Mouse (Mus musculus) ZHBTc4 (cell line): ENCODE measurements around the gene E030018B13Rik.
A peak's percentile ranks its signal among the peaks of the same experiment; 100 is the strongest.

Experiments used
- DNase-seq: peaks from one replicate; pipeline ENCODE4 v3.0.0-alpha.2; 2011; ENCODE audit warnings: low read depth, low spot score

The E030018B13Rik gene

DNA sequence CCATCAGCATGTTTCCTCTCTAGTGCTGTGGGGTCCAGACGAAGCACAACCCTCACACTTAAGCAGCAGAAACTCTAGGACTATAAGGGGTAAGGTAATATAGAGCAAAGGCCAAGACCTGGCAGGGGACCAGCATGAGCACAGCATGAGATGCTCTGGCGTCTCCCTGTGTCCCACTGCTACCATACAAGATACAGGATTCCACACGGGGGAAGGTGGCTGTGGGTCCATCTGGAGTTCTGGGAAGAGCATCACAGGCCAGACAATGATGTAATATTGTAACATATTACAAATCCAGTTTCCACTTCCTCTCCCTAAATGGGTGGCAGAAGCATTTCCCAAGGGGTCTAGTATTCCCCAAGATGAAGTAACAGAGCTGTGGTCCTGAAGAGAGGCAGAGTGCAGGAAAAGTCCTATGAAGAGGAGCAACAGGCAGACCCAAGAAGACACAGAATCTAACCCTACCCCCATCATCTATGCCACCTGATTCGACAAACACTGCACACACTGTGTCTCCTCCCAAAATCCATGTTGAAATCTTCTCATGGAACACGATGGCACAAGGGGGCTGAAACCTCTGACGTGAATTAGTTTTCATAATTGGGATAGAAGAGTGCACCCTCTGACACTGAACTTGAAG lies at the start of gene E030018B13Rik:
Gene E030018B13Rik (plus strand): TSS at position 590 of the 640 bp plus-strand sequence.
- no peak for DNase-seq

DNA sequence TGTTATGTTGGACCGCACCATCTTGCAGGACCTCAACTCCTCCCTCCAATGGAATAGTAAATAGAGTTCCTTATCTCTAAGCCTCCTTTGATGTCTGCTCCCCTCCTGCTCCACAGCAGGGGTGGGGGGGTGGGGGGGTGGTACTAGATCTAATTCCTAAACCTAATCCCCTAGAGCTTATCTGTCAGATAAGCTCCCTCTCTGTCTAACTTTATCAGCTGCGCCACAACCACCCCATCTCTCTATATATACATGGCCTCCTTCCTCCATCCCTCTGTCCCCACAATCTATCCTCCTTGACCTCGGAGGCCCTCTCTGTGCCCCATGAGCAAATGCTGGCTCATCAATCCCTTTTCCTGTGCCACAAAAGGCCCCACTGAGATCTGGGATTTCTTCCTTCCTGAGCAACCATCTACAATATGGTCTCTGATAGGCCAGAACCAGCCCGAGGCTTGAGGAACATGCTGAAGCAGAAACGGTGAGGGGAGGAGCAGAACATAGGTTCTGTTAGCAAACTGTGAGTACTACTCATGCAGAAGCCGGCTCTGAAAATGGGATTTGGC lies 48.2 kb upstream of the E030018B13Rik start:
- no peak for DNase-seq

DNA sequence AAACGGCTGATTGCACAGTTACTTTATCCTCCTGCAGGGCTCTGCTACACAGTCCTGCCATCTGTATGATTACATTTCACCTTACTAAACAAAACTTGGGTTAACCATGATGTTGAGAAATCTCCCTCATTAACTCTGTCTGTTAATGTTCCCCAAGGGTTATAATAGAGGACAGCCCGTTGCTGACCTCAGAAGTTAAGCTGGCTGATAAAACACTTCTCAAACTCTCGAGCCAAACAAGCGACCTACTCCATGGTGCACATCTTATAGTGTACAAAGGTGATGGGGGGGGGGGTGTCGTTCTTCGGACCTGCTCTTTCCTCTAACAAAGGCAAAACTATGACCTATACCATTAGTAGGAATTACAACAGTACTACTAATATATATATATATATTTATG lies 45.0 kb upstream of the E030018B13Rik start:
- DNase-seq = no peak

DNA sequence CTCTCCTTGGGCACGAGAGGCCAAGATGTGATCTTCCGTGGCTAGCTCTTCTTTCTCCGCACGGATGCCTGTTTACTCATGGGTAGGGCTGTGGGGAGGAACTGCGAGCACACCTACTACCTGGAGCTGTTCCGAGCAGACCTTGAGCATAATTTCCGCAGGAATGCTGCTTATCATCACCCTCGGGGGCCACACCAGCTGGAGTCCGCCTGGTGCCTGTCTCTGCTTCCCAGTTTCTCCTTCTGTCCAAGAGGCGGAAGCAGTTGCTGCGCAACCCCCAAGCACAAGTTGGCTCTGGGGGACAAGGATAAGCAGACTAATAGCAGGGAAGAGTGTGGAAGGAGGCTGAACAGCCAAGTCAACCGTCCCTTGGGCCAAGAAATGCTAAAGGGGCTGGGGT lies 42.8 kb upstream of the E030018B13Rik start:
- DNase-seq = peak; percentile 10

DNA sequence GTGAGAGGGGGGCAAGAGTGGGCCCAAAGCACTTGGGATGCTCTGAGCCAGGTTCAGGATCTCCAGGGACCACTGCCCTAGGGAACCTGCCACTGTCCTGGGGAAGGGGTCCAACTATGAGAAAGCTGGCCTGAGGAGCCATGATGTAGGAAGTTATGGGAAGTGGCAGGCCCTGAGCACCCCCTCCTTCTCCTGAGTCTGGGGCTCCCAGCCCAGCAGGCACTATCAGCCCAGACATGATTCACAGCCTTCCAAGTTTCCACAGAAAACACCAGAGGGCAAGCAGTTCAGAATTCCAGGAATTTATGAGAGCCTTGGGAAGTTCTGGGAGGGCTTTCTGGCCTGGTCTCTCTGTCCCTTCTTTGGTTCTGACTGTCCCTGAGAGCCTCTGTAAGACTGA lies 41.0 kb upstream of the E030018B13Rik start:
- no peak for DNase-seq

DNA sequence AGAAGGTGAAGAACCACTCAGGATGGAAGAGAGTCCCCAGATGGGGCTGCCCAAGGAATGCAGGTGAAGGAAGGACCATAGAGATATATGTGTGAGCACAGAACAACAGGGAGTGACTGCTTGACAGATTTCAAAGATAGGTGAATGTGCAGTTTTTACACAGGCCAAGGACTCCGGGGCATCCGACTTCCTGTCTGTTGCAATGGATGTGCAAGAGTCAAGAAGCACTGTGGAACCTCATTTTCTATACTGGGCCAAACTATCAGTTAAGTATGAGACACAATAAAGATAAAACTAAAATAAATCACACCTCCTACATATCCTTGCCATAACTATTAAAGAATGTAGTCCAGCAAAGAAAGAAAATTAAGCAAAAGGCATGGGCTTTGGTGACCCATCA lies 40.0 kb upstream of the E030018B13Rik start:
- DNase-seq = no peak

DNA sequence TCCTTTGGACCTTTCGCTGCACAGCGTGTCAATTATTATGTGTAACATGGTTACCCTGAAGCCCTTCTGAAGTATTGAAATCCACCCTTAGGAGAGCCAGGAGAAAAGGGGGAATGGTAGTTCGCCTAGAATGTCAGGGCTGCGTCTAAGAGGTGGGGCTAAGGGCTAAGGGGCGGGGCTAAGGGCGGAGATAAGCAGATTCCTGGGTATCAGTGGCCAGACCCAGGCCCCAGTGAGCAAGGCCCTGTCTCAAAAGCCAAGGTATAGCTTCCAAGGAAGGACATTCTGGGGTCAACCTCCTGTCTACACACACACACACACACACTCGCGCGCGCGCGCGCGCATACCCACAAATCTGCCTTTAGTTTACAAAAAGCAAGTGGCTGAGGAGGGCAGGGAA lies 39.0 kb upstream of the E030018B13Rik start:
- DNase-seq = peak; percentile 66

DNA sequence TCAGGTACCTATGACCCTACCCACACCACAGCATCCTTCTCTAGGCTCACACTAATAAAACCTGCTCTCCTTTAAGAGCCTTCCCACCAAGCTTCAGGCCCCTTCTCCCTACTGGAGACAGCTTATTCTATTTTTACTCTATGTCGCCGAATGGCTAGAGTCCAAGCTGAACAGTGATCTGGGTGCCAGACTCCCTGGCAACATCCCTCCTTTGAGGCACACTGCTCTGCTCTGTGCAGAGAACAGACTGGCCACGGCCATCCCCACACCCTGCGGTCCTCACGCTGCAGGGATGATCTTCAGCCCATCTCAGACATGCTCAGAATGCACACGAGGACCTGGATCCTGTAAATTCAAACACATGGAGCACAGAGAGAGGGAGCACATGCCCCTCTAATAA lies 37.1 kb upstream of the E030018B13Rik start:
- DNase-seq = no peak

DNA sequence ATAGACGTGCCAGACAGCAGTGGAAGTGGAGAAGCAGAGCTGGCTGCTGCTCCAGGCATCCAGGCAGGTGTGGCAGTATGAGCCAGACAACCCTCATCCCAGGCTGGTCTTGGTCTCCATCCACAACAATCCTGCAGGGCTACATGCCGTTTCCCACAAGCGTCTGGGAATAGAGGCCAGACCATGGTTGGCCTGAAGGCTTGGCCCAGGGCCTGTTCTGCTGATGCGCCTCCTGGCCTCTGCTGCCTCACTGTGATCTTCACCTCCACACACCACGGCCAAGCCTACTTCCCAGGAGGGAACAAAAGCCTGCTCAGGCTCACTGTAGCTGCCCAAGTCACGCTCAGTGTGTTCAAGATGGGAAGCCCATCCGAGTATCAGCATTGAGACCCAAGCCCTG lies 33.9 kb upstream of the E030018B13Rik start:
- no peak for DNase-seq

DNA sequence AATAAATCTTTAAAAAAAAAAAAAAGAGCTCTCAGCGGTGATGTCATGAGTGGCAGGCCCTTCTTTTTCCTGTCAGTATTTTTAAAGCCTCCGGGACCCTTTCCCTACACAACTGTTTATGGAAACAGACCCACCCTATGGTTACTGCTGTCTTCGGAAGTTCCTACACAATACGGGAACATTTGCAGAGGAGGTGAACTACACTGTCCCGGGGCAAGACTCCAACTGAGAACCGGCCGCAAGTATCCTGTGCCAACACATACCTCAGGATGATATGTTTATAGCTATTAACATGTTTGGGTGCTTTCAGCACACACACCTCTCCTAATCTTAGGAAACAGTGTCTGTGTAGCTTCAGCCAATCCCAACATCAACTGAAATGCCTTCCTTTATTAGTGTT lies 31.6 kb upstream of the E030018B13Rik start:
- no peak for DNase-seq

DNA sequence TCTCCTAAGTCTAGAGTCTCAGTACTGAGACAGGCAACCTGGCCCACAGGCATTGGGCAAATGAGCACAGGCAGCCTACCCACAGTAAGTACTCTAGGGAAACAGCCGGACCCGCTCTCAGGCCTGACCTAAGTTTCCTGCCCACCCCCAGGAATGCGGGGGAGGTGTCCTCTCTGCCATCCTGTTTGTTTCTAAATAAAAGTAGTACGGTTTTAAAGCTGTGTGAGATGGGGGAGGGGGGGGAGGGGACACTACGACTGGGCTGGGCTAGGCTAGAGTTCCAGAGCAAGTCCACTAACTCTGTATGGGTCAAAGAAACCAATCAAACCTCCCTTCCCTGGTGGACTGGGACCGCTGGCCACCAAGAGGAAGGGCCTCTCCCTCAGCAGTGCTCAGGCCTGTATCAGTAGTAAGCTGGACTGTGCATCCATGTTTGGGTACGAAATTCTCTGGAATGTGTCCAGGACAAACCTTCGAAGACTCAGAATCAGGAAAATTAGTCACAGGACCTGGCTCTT lies 29.6 kb upstream of the E030018B13Rik start:
- peak; percentile 29 for DNase-seq

DNA sequence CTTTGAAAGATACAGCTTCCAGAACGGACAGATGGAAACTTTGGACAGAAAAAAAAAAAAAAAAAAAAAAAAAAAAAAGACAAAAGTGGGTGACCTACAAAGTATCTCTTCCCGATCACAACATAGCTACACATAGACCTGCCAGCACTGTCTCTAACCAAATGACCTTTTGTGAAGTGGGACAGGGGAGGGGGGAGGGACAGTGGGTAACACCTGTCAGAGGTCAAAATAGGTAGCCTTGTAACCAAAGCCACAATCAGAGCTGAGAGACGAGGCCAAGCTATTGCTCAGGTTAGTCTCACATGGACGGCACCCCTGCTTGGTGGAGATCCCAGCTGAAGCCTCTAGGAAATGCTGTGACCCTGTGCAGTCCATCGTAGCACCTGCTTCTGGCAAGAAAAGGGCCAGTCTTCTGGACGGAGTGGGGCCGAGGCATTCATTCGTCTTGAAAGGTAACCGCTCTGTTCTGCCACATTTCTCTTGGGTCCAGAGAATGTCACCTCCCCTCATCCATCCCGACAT lies 29.0 kb upstream of the E030018B13Rik start:
- no peak for DNase-seq

DNA sequence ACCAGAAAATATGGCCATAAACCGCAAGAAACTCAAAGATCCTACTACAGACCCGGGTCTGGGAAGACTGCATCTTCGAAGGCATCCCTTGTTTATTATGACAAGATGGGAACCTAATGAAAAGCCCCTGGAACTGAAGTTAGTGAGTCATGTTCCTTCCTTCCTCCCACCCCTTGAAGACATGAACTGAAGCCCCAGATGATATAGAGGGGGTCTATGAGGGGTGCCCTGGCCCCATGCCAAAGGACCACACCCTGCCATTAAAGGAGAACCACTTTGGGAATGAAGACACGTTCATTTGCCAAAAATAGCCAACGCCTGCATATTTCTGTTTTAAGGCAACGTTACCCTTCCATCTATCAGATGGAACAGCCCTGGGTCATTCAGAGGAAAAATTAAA lies 28.0 kb upstream of the E030018B13Rik start:
- no peak for DNase-seq

DNA sequence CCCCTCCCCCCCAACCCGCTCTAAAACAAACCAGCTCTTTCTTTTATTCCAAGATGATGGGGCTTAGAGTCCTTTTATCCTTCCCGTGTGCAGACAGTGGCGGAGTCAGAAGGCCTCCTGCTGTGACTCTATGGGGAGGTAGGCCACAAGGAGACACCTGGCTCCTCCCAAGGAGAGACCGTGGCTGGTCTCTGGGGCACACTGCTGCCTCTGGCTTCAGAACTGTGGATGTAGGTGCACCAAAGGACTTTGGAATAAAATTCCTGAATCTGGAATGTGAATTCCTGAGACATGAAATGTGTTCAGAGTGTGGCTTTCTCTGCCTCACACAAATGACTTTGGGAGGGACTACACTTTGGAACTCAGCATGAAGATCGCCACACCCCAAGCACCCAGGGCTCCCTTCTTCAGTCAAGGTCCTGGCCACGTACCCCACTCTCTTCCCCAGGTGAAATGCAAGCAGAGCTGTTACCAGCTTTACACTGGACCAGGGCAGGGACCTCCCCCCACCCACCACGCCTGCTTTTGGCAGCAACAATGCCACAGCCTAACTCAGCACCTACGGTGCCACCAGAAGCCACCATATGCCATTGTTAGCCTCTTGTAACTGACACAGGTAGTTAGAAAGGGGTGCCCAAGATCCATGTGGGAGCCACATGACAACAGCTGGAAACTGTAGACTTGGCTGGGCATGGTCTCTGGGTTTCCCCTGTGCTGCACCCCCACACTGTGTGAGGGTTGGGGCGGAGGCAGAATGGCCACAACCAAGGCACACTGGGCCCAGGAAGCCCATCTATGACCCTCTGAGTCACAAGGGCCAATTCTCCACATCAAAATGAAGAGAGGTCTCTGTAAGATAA lies 27.3 kb upstream of the E030018B13Rik start:
- peak; percentile 96 for DNase-seq

DNA sequence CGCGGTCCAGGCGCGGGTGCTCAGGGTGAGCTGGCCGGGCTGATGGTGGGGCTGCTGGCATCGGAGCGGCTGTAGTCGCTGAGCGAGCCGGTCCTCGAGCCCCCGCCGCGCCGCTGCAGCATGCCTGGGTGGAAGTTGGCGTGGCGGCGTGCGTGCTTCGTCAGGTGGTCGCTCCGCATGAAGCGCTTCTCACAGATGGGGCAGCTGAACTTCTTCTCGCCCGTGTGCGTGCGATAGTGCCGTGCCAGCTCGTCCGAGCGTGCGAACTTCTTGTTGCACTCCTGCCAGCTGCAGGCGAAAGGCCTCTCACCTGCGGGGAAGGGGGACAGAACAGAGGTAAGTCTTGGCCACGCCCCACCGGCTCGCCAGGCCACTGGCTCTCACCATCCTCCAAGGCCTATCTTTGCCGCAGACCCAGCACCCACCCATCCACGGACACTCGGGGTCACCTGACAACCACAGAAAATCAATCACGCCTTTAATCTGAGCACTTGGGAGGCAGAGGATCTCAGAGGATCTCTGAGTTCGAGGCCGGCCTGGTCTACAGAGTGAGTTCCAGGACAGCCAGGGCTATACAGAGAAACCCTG lies 25.1 kb upstream of the E030018B13Rik start:
- peak; percentile 39 for DNase-seq

DNA sequence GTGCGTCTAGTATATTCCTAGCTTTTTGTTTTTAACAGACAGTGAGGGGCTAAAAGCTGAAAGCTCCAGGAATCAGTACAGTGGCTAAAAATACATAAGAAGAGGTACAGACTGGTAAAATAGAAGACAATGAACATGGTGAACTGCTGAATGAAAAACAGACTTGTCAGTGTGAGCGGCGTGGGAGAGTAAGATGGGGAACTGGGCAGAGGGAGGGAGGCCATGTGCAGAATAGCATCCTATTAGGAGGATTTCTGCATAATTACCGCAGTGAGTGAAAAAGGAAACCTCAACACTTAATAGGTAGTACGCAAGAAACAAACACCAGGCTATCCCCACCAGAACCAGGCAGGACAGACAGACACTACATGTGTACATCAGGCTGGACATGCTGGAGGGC lies 23.5 kb upstream of the E030018B13Rik start:
- DNase-seq = no peak

DNA sequence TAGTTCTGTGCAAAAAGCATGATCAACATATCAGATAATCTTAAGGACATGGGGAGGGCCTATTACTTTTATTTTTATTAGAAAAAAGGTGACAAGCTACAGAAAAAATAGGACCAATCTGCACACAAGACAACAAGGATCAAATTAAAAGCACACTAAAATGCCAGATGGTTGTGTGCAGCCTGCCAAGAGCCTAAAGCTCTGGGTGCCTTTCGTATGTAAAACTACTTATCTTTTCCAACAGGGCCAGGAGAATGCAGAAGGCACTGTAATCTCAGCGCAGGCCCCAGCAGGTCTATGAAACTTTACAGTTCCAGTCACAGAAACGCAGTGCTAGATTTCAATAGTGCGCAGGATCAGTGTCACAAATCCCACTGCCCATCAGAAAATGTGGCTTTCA lies 22.9 kb upstream of the E030018B13Rik start:
- no peak for DNase-seq

DNA sequence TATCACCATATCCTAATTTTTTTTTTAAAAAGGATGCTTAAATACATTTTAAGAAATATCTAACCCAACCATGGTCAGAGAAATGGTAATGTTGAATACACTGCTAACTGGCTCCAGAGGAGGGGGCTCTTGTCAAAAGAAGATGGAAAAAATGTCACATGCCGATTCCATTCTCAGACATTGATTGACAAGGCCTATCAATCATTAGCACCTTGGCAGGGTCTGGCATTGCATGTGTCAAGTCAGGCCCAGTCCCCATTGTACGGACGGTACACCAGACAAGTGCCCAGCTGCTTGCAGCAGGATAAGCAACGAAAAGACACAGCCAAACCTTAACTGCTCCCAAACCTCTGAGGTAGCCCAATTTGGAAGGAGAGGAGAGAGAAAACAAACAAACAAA lies 22.0 kb upstream of the E030018B13Rik start:
- no peak for DNase-seq

DNA sequence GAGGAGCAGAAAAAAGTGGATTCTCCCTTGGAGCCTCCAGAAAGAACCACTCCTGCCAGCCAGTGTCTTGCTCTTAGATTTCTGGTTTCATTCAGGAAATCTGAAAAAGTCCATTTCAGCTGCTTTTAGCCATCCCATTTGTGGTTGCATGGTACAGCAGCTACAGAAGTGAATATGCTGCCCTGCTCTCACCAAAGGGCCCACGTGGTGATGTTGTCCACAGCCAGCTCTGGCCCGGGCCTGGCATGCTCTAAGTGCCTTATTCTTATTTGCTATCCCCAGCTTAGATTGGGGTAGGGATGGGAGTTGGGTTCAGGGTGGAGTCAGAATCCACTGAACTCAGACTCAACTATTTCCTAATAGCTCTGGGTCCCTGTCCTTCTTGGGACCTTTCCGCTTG lies 21.4 kb upstream of the E030018B13Rik start:
- no peak for DNase-seq

DNA sequence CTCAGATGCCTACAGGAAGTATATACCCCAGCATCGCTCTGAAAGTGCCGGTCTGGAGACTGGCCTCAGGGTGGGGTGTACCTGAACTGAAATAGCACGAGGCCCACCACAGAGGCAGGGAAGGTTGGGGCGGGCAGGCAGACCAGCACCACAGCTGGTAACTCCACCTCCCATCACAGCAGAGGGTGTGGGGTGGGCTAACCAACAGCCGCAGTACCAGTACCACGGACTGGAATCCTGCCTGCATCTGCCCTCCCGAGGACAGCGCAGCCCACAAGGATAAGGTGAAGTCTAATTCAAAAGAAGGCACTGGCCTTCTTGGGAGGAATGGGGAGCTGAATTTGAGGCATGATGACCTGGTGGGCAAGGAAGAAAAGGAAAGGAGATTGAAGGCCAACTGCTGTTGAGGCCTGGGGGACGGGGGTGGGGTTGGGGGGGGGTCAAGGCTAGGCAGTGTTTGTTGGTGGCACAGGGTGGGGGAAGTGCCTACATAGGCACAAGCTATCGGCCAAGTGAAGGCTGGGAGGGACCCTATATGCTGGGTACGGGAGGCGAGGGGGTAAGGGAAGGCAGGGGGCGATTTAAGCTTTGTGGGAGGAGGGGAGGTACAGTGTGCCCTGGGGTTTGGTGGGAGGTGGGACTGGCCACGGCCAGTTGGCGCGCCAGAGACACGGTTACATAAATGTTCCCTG lies 20.2 kb upstream of the E030018B13Rik start:
- DNase-seq = peak; percentile 28

DNA sequence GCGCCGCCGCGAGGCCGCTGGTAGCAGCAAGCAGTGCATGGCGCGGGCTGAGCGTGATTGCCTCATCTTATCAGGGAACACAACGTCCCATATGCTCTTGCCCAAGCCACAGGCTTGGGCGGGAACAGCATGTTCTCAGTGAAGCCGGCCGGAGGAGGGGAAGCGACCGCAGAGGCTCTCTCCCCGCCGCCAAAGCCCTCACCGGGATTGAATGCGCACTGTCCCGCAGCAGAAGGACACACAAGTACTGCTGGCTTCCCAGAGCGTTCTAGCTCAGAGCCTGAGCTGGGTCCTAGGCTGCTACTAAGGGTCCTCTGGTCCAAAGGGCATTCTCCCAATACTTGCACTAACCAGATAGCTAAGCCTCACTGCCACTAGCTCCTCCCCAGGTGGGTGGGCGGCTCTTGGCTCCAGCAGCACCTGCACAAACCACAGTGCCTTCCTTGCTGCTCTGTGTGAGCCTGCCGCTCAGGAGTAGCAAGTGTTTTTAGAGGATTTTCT lies 19.6 kb upstream of the E030018B13Rik start:
- DNase-seq = peak; percentile 83
